Mouse (Mus musculus): ENCODE data around the gene Eif5b. TPM values are rescaled to one million over a fixed set of nuclear protein-coding genes. Genes with fewer than 3 reads are reported as not detected.

Gene Eif5b
- polyA plus RNA-seq, 1 experiment = 4.0 TPM

- no peaks in the 10 kb centered on the region for H3K27me3 ChIP-seq (ENCODE audit: control insufficient read depth, insufficient read depth, low read length)
- H3K4me1 ChIP-seq (ENCODE audit: control insufficient read depth, insufficient read depth, insufficient read length) = peaks cover 6% of the 10 kb centered on the region; the same call in 1 of the 2 replicates
- peaks cover 13% of the 10 kb centered on the region for H3K36me3 ChIP-seq (ENCODE audit: control insufficient read depth, insufficient read depth, low read length)
- no peak overlapping the region for H3K4me3 ChIP-seq (ENCODE audit: extremely low read depth, insufficient read depth, insufficient read length)
- WGBS = 95% methylated on average over 2 of the region's 2 CpGs
- H3K27ac ChIP-seq (ENCODE audit: insufficient read depth, low read length) = no peak overlapping the region
- no peak for DNase-seq (ENCODE audit: low read depth in 1 of 2, low spot score in 2 of 2)
- TF ChIP-seq POLR2A (IDR thresholded peaks at IDR 0.05; ENCODE audit: low read depth, low read length) (no peak), CTCF (IDR thresholded peaks at IDR 0.05; ENCODE audit: extremely low read depth, insufficient read depth, insufficient read length, insufficient replicate concordance) (no peak)
Measured at GRCm38 (mm10) chr1:38014551-38015203, 16.9 kb downstream of the Eif5b start.

GRCm38 (mm10) chr1:38027301-38027700, 29.5 kb downstream of the Eif5b start:
- no peak overlapping the region for H3K4me3 ChIP-seq (ENCODE audit: extremely low read depth, insufficient read depth, insufficient read length)
- WGBS = 92% methylated on average over 7 of the region's 7 CpGs
- H3K4me1 ChIP-seq (ENCODE audit: control insufficient read depth, insufficient read depth, insufficient read length) = no peaks in the 10 kb centered on the region
- peaks cover 19% of the 10 kb centered on the region for H3K36me3 ChIP-seq (ENCODE audit: control insufficient read depth, insufficient read depth, low read length)
- no peaks in the 10 kb centered on the region for H3K27me3 ChIP-seq (ENCODE audit: control insufficient read depth, insufficient read depth, low read length)
- H3K27ac ChIP-seq (ENCODE audit: insufficient read depth, low read length) = no peak overlapping the region
- DNase-seq (ENCODE audit: low read depth in 1 of 2, low spot score in 2 of 2) = no peak
- TF ChIP-seq POLR2A (IDR thresholded peaks at IDR 0.05; ENCODE audit: low read depth, low read length) (no peak), CTCF (IDR thresholded peaks at IDR 0.05; ENCODE audit: extremely low read depth, insufficient read depth, insufficient read length, insufficient replicate concordance) (no peak)

- no peak overlapping the region for H3K4me3 ChIP-seq (ENCODE audit: extremely low read depth, insufficient read depth, insufficient read length)
- no peak overlapping the region for H3K27ac ChIP-seq (ENCODE audit: insufficient read depth, low read length)
- H3K4me1 ChIP-seq (ENCODE audit: control insufficient read depth, insufficient read depth, insufficient read length) = no peaks in the 10 kb centered on the region
- DNase-seq (ENCODE audit: low read depth in 1 of 2, low spot score in 2 of 2) = no peak
- TF ChIP-seq CTCF (IDR thresholded peaks at IDR 0.05; ENCODE audit: extremely low read depth, insufficient read depth, insufficient read length, insufficient replicate concordance) (no peak), POLR2A (IDR thresholded peaks at IDR 0.05; ENCODE audit: low read depth, low read length) (no peak)
- WGBS = 92% methylated on average over 5 of the region's 5 CpGs
- H3K27me3 ChIP-seq (ENCODE audit: control insufficient read depth, insufficient read depth, low read length) = no peaks in the 10 kb centered on the region
- peaks cover 28% of the 10 kb centered on the region for H3K36me3 ChIP-seq (ENCODE audit: control insufficient read depth, insufficient read depth, low read length)
Measured at GRCm38 (mm10) chr1:38031391-38031790, 33.6 kb downstream of the Eif5b start.

GRCm38 (mm10) chr1:38035521-38035920, 37.7 kb downstream of the Eif5b start:
- TF ChIP-seq POLR2A (IDR thresholded peaks at IDR 0.05; ENCODE audit: low read depth, low read length) (no peak), CTCF (IDR thresholded peaks at IDR 0.05; ENCODE audit: extremely low read depth, insufficient read depth, insufficient read length, insufficient replicate concordance) (no peak)
- H3K4me1 ChIP-seq (ENCODE audit: control insufficient read depth, insufficient read depth, insufficient read length) = no peaks in the 10 kb centered on the region
- H3K27ac ChIP-seq (ENCODE audit: insufficient read depth, low read length) = no peak overlapping the region
- H3K27me3 ChIP-seq (ENCODE audit: control insufficient read depth, insufficient read depth, low read length) = no peaks in the 10 kb centered on the region
- DNase-seq (ENCODE audit: low read depth in 1 of 2, low spot score in 2 of 2) = no peak
- H3K4me3 ChIP-seq (ENCODE audit: extremely low read depth, insufficient read depth, insufficient read length) = no peak overlapping the region
- peaks cover 52% of the 10 kb centered on the region for H3K36me3 ChIP-seq (ENCODE audit: control insufficient read depth, insufficient read depth, low read length)
- 97% methylated on average over 4 of the region's 4 CpGs for WGBS

GRCm38 (mm10) chr1:38037375-38037774, 39.6 kb downstream of the Eif5b start:
- WGBS = 96% methylated on average over 5 of the region's 5 CpGs
- peaks cover 51% of the 10 kb centered on the region for H3K36me3 ChIP-seq (ENCODE audit: control insufficient read depth, insufficient read depth, low read length)
- TF ChIP-seq CTCF (IDR thresholded peaks at IDR 0.05; ENCODE audit: extremely low read depth, insufficient read depth, insufficient read length, insufficient replicate concordance) = no peak
- no peak for TF ChIP-seq POLR2A (IDR thresholded peaks at IDR 0.05; ENCODE audit: low read depth, low read length)
- no peak overlapping the region for H3K27ac ChIP-seq (ENCODE audit: insufficient read depth, low read length)
- H3K4me3 ChIP-seq (ENCODE audit: extremely low read depth, insufficient read depth, insufficient read length) = no peak overlapping the region
- H3K4me1 ChIP-seq (ENCODE audit: control insufficient read depth, insufficient read depth, insufficient read length) = no peaks in the 10 kb centered on the region
- no peaks in the 10 kb centered on the region for H3K27me3 ChIP-seq (ENCODE audit: control insufficient read depth, insufficient read depth, low read length)
- no peak for DNase-seq (ENCODE audit: low read depth in 1 of 2, low spot score in 2 of 2)

GRCm38 (mm10) chr1:38038898-38039297, 41.1 kb downstream of the Eif5b start:
- TF ChIP-seq CTCF (IDR thresholded peaks at IDR 0.05; ENCODE audit: extremely low read depth, insufficient read depth, insufficient read length, insufficient replicate concordance) (no peak), POLR2A (IDR thresholded peaks at IDR 0.05; ENCODE audit: low read depth, low read length) (no peak)

GRCm38 (mm10) chr1:38048121-38048520, 50.3 kb downstream of the Eif5b start:
- H3K4me3 ChIP-seq (ENCODE audit: extremely low read depth, insufficient read depth, insufficient read length) = no peak overlapping the region
- H3K27ac ChIP-seq (ENCODE audit: insufficient read depth, low read length) = no peak overlapping the region
- H3K4me1 ChIP-seq (ENCODE audit: control insufficient read depth, insufficient read depth, insufficient read length) = no peaks in the 10 kb centered on the region
- no peak for DNase-seq (ENCODE audit: low read depth in 1 of 2, low spot score in 2 of 2)
- no peak for TF ChIP-seq CTCF (IDR thresholded peaks at IDR 0.05; ENCODE audit: extremely low read depth, insufficient read depth, insufficient read length, insufficient replicate concordance)
- no peak for TF ChIP-seq POLR2A (IDR thresholded peaks at IDR 0.05; ENCODE audit: low read depth, low read length)
- H3K27me3 ChIP-seq (ENCODE audit: control insufficient read depth, insufficient read depth, low read length) = no peaks in the 10 kb centered on the region
- 93% methylated on average over 3 of the region's 3 CpGs for WGBS
- H3K36me3 ChIP-seq (ENCODE audit: control insufficient read depth, insufficient read depth, low read length) = peaks cover 52% of the 10 kb centered on the region

More at GRCm38 (mm10) chr1:38038898-38039297, 41.1 kb downstream of the Eif5b start:
- no peak overlapping the region for H3K4me3 ChIP-seq (ENCODE audit: extremely low read depth, insufficient read depth, insufficient read length)
- H3K36me3 ChIP-seq (ENCODE audit: control insufficient read depth, insufficient read depth, low read length) = peaks cover 47% of the 10 kb centered on the region
- no peaks in the 10 kb centered on the region for H3K27me3 ChIP-seq (ENCODE audit: control insufficient read depth, insufficient read depth, low read length)
- no peak overlapping the region for H3K27ac ChIP-seq (ENCODE audit: insufficient read depth, low read length)
- H3K4me1 ChIP-seq (ENCODE audit: control insufficient read depth, insufficient read depth, insufficient read length) = no peaks in the 10 kb centered on the region
- WGBS = 88% methylated on average over 2 of the region's 2 CpGs
- DNase-seq (ENCODE audit: low read depth in 1 of 2, low spot score in 2 of 2) = no peak

Data from spleen, adult 2 months (tissue).